Mouse (Mus musculus) CH12.LX (cell line): ENCODE data around the gene Kirrel3.

Experiments
- CTCF ChIP-seq, 2 experiments: IDR thresholded peaks in 1 of 2; conservative IDR thresholded peaks in 1 of 2; 2 replicates each; pipeline ENCODE4 v1.5.1; 2011 to 2012; ENCODE audit warnings: low read depth in 2 of 2, low read length in 2 of 2, improper control_type of control experiment in 1 of 2, inconsistent platforms in 1 of 2, mild to moderate bottlenecking in 1 of 2, moderate library complexity in 1 of 2
- E2F4 ChIP-seq: IDR thresholded peaks from 2 replicates; pipeline ENCODE4 v1.6.1; 2011; ENCODE audit warnings: low read depth, low read length, improper control_type of control experiment; ENCODE audit not compliant: insufficient replicate concordance
- EP300 ChIP-seq: IDR thresholded peaks from 2 replicates; pipeline ENCODE4 v1.6.1; 2011; ENCODE audit warnings: low read length, improper control_type of control experiment
- IRF4 ChIP-seq: IDR thresholded peaks from 2 replicates; pipeline ENCODE4 v1.6.1; 2014; ENCODE audit warnings: low read depth, mild to moderate bottlenecking, inconsistent platforms, low read length, improper control_type of control experiment
- MAFK ChIP-seq: IDR thresholded peaks from 2 replicates; pipeline ENCODE4 v1.6.1; 2011; ENCODE audit warnings: low read length, improper control_type of control experiment; ENCODE audit not compliant: insufficient replicate concordance
- MEF2A ChIP-seq: IDR thresholded peaks from 2 replicates; pipeline ENCODE4 v1.6.1; 2014; ENCODE audit warnings: low read depth, mild to moderate bottlenecking, inconsistent platforms, low read length, improper control_type of control experiment, borderline replicate concordance
- POLR2A ChIP-seq: IDR thresholded peaks from 2 replicates; pipeline ENCODE4 v1.6.1; 2011; ENCODE audit warnings: low read depth, mild to moderate bottlenecking, improper control_type of control experiment, low read length
- POLR2AphosphoS2 ChIP-seq: IDR thresholded peaks from 2 replicates; pipeline ENCODE4 v1.6.1; 2011; ENCODE audit warnings: low read depth, low read length, improper control_type of control experiment
- TCF12 ChIP-seq: IDR thresholded peaks from 2 replicates; pipeline ENCODE4 v1.6.1; 2014; ENCODE audit warnings: low read depth, mild to moderate bottlenecking, inconsistent platforms, low read length, improper control_type of control experiment
- USF1 ChIP-seq: IDR thresholded peaks from 2 replicates; pipeline ENCODE4 v1.6.1; 2014; ENCODE audit warnings: low read depth, mild to moderate bottlenecking, inconsistent platforms, low read length, improper control_type of control experiment

DNA sequence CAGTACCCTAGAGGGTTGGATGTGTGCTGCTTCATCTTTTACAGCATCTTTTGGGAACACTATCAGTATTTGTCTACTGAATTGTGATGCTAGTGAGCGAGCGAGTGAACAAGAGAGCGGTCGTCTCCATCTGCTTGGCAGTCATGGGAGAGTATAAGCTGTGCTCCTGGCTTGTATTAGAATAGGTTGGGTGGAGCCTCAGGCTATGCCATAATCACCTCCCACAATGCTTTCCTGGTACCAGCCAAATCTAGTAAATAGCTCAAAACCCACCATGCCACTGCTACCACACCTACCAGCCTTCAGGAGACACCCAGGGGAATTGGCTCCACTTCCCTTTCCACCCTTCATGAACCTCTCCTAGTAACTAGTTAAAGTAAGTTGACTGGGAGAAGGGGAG lies 285.3 kb downstream of the Kirrel3 start:
- TF ChIP-seq EP300 = no peak
- TF ChIP-seq CTCF (conservative IDR thresholded peaks at IDR 0.05 in 1 of 2, IDR thresholded peaks at IDR 0.05 in 1 of 2; ENCODE audit: low read depth in 2 of 2, low read length in 2 of 2) = no peak
- no peak for TF ChIP-seq POLR2A
- no peak for TF ChIP-seq IRF4
- no peak for TF ChIP-seq TCF12
- no peak for TF ChIP-seq MEF2A
- no peak for TF ChIP-seq POLR2AphosphoS2
- TF ChIP-seq MAFK = no peak
- no peak for TF ChIP-seq E2F4
- TF ChIP-seq USF1 = no peak
